Mouse (Mus musculus): Measurements from ENCODE around the gene Lama1.

The Lama1 gene

GRCm38 (mm10) chr17:67696694-67697386 lies at the start of gene Lama1:
Lama1 (plus strand) TSS chr17:67697259.
- DNase-seq (ENCODE audit: low spot score) = peak; percentile 87

GRCm38 (mm10) chr17:67651506-67651905 lies 45.6 kb upstream of the Lama1 start:
- peak; percentile 91 for DNase-seq (ENCODE audit: low spot score)

GRCm38 (mm10) chr17:67664299-67664698 lies 32.8 kb upstream of the Lama1 start:
- no peak for DNase-seq (ENCODE audit: low spot score)

- DNase-seq (ENCODE audit: low spot score) = no peak
These were observed 30.1 kb upstream of the Lama1 start for GRCm38 (mm10) chr17:67666981-67667380.

GRCm38 (mm10) chr17:67667981-67668380 lies 29.1 kb upstream of the Lama1 start:
- DNase-seq (ENCODE audit: low spot score) = peak; percentile 87

- no peak for DNase-seq (ENCODE audit: low spot score)
These were observed 18.5 kb upstream of the Lama1 start for GRCm38 (mm10) chr17:67678576-67678975.

GRCm38 (mm10) chr17:67681084-67681483 lies 16.0 kb upstream of the Lama1 start:
- DNase-seq (ENCODE audit: low spot score) = no peak

- DNase-seq (ENCODE audit: low spot score) = no peak
These were observed 11.9 kb upstream of the Lama1 start for GRCm38 (mm10) chr17:67685022-67685743.

- no peak for DNase-seq (ENCODE audit: low spot score)
These were observed 9.6 kb upstream of the Lama1 start for GRCm38 (mm10) chr17:67687505-67687904.

- no peak for DNase-seq (ENCODE audit: low spot score)
These were observed 6.4 kb upstream of the Lama1 start for GRCm38 (mm10) chr17:67690689-67691088.

- no peak for DNase-seq (ENCODE audit: low spot score)
These were observed 4.4 kb upstream of the Lama1 start for GRCm38 (mm10) chr17:67692651-67693050.

- no peak for DNase-seq (ENCODE audit: low spot score)
These were observed 3.2 kb upstream of the Lama1 start for GRCm38 (mm10) chr17:67693861-67694260.

- peak; percentile 60 for DNase-seq (ENCODE audit: low spot score)
These were observed 417 bp downstream of the Lama1 start for GRCm38 (mm10) chr17:67697461-67697891.

GRCm38 (mm10) chr17:67698301-67698700 lies 1.2 kb downstream of the Lama1 start:
- DNase-seq (ENCODE audit: low spot score) = peak; percentile 86

GRCm38 (mm10) chr17:67701761-67702160 lies 4.7 kb downstream of the Lama1 start:
- DNase-seq (ENCODE audit: low spot score) = peak; percentile 53

- DNase-seq (ENCODE audit: low spot score) = no peak
These were observed 5.9 kb downstream of the Lama1 start for GRCm38 (mm10) chr17:67702941-67703340.

- DNase-seq (ENCODE audit: low spot score) = no peak
These were observed 8.1 kb downstream of the Lama1 start for GRCm38 (mm10) chr17:67705035-67705769.

- DNase-seq (ENCODE audit: low spot score) = no peak
These were observed 9.3 kb downstream of the Lama1 start for GRCm38 (mm10) chr17:67706372-67706771.

GRCm38 (mm10) chr17:67707793-67708364 lies 10.8 kb downstream of the Lama1 start:
- no peak for DNase-seq (ENCODE audit: low spot score)

- DNase-seq (ENCODE audit: low spot score) = no peak
These were observed 13.3 kb downstream of the Lama1 start for GRCm38 (mm10) chr17:67710377-67710781.

GRCm38 (mm10) chr17:67711361-67711760 lies 14.3 kb downstream of the Lama1 start:
- no peak for DNase-seq (ENCODE audit: low spot score)

- DNase-seq (ENCODE audit: low spot score) = no peak
These were observed 15.9 kb downstream of the Lama1 start for GRCm38 (mm10) chr17:67712929-67713328.
